Mouse (Mus musculus) hematopoietic stem cell, adult 5-6 weeks (primary cell): ENCODE data around the gene Car11. TPM values are rescaled to one million over a fixed set of nuclear protein-coding genes. Genes with fewer than 3 reads are reported as not detected.

Experiments
- ATAC-seq, 2 experiments: fragments of 125-278 bp in 1 of 2; replicated peaks in 1 of 2; 2 replicates each; pipeline ENCODE4 v1.8.0; 2016 to 2017; ENCODE audit warnings: inconsistent platforms in 2 of 2, mild to moderate bottlenecking in 2 of 2, moderate number of reproducible peaks in 2 of 2, low read depth in 1 of 2, moderate TSS enrichment in 1 of 2; ENCODE audit not compliant: low FRiP score in 2 of 2, poor library complexity in 2 of 2, severe bottlenecking in 2 of 2, insufficient read depth in 1 of 2, low TSS enrichment in 1 of 2
- total RNA-seq: library from RNA; stranded (forward); fragments of 172-1452, 232-1000 nt; gene quantifications from 2 replicates; pipeline ENCODE4 v1.2.3, GENCODE M21; 2017

Car11 gene
- total RNA-seq, 1 experiment from 2014 or later, result 0.30 TPM

DNA sequence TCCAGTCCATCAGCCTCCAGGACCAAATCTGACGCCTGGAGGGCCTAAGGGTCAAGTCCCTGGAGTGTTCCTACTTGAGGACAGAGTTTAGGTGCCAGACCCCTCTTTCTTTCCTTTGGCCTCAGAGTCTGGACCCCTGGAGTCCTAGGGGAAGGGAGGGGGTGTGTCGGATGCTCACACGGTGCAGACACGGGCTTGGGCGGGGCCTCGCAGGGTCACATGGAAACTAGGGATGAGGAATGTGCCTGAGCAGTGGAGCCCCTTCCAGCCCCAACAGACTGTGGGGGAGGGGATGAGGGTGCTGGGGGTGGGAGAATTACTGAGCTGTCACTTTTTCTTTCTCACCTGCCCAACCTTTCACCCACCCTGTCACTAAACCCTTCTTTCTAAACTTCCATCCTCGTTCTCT lies 6.2 kb downstream of the Car11 start:
- no peak for ATAC-seq

- peak in 1 of 2 experiments; percentile 0; a peak in 1 of 4 replicates for ATAC-seq
Observed at GRCm38 (mm10) chr7:45706721-45707241, 7.1 kb downstream of the Car11 start.

DNA sequence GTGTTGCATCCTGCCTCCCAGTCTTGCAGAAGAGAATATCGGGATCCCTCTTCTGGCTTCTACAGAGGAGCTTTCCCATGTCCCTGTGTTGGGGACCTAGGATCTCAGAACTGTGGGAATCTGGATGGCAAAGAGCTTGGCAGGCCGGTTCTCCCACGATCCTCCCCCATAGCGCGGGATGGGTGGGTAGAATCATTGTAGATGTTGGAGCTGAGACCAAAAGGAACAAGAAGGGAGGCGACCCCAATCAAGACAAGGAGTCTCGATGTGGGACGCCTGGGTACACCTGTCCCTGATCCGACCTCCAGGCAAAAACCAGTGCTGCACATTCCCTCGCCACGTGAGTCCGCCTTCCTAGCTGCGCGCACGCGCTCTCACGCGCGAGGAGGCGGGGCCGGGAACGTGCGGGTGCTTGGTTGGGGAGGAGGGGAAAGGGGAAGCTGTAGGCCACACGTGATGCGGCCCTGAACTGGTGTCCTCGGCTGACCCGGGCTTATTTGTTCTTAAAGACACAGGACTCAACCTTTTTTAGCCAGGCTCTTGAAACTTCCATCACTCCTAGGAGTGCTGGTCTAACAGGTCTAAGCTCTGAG lies 7.8 kb downstream of the Car11 start:
- peak; percentile 35 to 43 for ATAC-seq

DNA sequence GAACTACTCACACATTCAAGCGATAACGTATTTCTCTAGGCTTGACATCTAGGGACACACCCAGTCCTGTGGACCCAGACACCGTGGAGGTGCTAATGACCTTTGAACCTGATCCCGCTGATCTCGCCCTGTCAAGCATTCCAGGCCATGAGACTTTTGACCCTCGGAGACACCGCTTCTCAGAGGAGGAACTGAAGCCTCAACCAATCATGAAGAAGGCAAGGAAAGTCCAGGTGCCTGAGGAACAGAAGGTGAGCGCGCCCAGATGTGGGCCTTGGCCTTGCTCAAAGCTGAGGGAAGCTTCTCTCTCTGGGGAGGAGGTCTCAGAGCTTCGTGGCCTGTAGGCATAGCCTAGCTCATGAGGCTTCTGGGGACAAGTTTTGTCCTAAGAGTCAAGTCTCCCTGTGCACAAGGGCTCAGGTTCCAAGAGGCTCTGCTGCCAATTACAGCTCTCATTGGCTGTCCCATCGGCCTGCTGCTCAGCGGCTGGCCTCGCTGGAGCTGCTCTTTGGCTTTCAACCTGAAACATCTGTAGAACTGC lies 8.6 kb downstream of the Car11 start:
- no peak for ATAC-seq

GRCm38 (mm10) chr7:45709036-45709435 lies 9.4 kb downstream of the Car11 start:
- ATAC-seq, result no peak

GRCm38 (mm10) chr7:45709677-45710355 lies 10.2 kb downstream of the Car11 start:
- no peak for ATAC-seq

DNA sequence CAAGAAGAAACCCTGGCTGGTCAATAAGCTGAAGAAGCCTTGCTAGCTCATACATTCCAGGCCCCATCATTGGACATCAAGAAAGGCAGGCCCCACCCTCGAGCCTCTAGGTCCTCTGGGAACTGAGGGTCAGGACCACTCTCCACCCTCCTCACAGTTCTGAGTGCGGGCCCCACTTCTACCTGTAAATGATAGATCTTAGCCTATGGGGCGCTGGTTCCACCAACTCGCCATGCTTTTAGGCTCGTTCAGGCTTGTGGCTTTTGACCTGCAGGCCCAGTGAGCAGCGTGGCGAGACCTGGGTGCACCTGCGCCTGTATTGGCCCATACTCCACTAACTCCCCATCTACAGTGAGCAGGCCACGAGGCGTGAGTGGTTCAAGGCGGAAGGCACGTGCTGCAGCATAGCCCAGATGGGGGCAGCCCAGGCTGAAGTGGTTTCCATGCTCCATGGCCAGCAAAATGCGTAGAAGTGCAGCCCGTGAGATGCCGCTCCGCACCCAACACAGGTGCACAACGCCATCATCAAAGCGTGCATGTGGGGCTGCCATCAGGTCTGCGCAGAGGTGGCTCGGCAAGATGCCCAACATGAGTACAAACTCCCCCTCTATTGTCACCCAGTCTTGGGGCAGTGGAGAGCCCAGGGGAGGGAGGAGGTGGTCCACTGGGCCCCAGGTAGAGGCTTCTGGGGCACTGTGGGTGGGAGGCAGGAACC lies 11.0 kb downstream of the Car11 start:
- no peak for ATAC-seq

GRCm38 (mm10) chr7:45711316-45712021 lies 11.8 kb downstream of the Car11 start:
- ATAC-seq, result no peak

DNA sequence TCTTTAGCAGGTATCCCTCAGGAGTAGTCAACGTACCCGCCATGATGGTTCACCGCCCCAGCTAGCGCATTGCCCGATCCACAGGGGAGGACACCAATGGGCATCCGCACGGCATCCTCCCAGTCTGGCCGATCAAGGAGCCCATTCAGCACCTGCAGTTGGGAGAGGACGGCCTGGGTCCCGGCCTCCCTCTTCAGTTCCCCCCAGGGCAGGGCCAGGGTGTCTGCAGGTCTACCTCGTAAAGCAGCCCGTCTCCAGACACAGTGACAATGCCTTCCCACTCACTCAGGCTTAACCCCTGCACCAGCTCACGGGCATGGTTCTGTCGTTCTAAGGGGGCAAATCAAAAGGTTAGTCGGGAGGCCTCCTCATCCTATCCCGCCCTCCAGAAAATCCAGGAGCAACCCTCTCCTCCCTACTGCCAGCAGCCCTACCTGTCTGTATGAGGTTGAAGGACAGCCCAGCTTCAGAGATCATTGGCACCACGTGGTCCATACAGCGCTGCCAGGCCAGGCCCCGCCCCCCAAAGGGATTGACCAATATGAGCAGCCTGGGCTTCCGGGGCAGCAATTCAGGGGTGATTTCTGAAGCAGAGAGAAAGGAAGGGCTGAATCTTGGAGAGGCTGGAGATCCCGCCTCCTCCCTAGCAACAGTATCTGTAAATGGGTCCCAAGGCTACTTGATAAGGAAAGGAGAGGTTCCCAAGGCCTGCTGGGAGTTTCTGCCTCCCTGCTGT lies 12.5 kb downstream of the Car11 start:
- ATAC-seq, result no peak

- ATAC-seq, result no peak
Observed at GRCm38 (mm10) chr7:45713396-45713795, 13.8 kb downstream of the Car11 start.

DNA sequence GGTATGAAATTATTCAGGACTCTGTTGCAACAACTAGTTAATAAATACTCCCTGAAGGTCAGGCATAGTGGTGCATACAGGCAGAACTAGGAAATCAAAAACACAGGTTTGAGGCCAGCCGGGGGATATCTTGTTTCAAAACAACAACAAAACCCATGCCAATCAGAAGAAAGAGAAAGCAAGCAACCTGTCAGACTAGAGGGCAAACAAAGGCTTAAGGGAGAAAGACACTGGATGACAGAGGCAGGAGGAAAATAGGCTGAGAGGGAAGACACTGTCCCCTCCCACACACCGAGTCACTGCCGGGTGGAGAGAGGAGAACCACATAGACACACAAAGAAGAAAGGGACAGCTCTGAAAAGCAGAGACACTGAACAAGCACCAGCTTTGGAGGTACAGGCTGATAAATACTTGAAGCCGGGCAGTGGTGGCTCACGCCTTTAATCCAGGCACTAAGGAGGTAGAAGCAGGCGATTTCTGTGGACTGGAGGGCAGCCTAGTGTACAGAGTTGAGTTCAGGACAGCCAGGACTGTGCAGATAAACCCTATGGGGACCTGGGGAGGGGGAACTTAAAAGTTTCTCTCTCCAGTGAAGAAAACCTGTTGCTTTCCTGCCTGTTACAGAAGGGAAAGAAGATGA lies 14.4 kb downstream of the Car11 start:
- no peak for ATAC-seq

- no peak for ATAC-seq
Observed at GRCm38 (mm10) chr7:45714630-45715089, 15.0 kb downstream of the Car11 start.

DNA sequence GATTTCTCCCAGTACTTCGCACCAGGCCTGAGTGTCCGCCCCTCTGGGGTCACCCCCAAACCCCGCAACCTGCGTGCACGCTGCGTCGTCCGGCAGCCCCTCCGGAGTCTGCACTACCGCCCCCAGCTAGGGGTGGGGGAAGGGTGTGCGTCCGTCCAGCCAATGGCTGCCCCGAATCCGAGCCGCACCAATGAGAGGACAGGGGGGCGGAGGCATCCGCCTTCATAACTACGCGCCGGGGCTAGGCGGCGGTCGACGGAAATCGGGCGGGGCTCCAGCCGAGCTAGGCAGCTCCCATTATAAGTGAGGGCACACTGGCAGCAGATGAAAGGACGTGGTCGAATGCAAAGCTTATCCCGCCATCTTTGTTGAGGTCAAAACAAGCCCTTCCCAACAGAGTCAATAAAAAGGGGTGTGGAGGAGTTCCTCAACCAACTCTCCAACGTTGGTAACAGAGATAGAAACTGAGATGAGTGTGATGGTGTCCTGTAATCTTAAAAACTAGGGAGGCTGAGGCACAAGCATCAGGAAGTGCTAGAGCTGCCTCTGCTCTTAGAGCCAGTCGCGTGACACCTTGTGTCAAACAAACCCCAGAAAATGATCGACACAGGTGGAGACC lies 15.6 kb downstream of the Car11 start, which contains the start of gene Rpl18:
Gene Rpl18, plus strand, starts transcription at position 368 of the 619 bp plus-strand sequence.
- peak; percentile 84 to 85 for ATAC-seq

DNA sequence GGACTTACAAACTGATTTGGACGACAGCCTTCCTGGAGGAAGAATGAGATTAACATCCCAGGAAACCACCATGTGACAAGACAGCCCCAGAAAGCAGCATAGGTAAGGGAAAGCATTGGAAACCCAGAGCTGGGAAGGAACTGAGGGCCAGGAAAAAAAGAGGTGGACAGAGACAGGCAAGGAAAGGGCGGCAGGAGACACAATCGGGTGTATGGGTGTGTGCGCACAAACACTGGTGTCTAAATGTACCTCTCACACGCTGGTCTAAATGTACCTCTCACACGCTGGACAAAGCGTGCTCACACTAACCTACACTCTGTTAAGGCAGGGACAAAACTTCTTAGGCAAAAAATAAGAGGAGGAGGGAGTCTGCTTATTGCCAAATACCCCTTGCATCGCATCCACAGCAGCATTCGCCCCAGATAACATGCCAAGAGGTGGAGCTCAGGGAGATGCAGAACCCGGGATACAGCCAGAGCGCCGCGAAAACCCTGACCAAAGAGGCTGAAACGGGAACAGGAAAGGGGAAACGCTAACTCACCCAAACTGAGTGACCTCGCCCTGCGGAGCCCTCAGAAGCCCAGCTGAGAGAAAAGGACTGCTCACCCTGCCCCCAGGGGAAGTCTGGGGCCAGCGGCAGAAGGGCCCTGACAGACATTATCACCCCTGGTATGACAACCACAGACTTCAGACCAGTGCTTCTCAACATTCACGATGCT lies 16.3 kb downstream of the Car11 start:
- no peak; a peak in 1 of 4 replicates for ATAC-seq

- ATAC-seq, result no peak
Observed at GRCm38 (mm10) chr7:45716460-45716857, 16.8 kb downstream of the Car11 start.
